Mouse (Mus musculus) CD4-positive, CD25-positive, alpha-beta regulatory T cell, adult 4 months (primary cell): Measurements from ENCODE around the gene Lbx2. TPM values are rescaled to one million over a fixed set of nuclear protein-coding genes. Genes with fewer than 3 reads are reported as not detected.
A peak's percentile ranks its signal among the peaks of the same experiment; 100 is the strongest.

ENCODE experiments used
- ATAC-seq: one replicate; pipeline ENCODE4 v1.8.0; 2017
- polyA plus RNA-seq, 2 experiments: library from polyadenylated mRNA; unstranded; fragments of 100-300 nt; shearing (Covaris generic); gene quantifications; one replicate each; pipeline ENCODE4 v1.2.1; 2017

Gene Lbx2
- polyA plus RNA-seq: not detected

GRCm38 (mm10) chr6:83086121-83087035, at the start of gene Lbx2:
Gene Lbx2, plus strand, starts transcription at chr6:83086367.
- peak; percentile 66 for ATAC-seq

GRCm38 (mm10) chr6:83037188-83037587, 49.0 kb upstream of the Lbx2 start:
- no peak for ATAC-seq

GRCm38 (mm10) chr6:83038496-83039012, 47.6 kb upstream of the Lbx2 start:
- peak; percentile 94 for ATAC-seq

GRCm38 (mm10) chr6:83040601-83041000, 45.6 kb upstream of the Lbx2 start:
- ATAC-seq: no peak

DNA sequence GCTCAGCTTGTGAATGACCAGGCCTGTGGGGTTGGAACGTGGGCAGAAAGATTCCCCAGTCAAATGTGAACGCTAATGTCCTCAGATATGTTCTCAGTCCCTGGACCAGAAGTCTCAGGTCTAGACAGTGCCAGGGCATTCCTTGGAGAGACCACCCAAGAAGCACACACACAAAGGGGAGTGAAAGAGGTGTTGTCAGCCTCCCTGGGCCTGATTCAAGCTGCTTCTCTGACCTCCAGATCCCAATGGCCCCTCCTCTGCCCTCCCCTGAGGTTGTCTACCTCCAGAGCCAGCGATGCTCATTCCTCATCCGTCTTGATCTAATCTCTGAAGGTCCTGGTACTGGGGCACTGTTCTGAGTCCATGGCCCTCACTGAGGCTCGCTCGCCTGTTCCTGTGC, 42.6 kb upstream of the Lbx2 start:
- ATAC-seq: no peak

DNA sequence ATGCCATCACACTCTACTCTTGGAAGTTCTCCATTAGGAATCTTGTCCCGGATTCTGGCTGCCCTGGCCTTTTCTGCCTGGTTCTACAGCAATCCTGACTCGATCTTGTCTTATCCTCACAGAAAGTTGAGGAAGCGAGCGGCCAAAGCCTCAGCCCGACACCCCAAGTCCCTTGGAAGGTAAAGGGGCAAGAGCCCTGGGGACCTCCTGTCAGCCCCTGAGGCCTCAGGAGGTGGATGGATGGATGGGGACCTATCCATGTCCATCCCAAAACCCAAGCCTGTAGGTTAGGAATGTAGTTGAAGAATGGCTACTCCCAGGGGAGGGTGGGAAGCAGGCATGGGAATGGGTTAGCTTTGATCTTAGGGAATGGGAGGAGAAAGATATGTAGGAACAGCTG, 42.2 kb upstream of the Lbx2 start:
- ATAC-seq: no peak

DNA sequence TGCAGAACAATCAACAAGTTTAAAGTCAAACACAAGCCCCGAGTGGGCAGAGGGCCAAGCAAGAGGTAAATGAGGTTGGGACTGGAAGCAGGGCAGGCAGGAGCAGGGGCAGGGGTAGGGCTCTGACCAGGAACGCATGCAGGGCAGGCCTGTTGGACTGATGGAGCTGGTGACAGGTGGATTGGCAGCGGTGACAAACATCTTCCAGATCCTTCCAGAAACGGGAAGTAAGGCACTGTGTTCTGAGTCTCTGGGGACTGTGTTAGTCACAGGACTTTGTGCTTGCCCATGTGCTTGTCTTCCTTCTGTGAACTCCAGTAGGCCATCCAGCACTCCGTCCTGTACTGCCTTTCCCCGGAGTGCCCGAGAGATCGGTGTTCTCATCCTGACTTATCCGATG, 41.4 kb upstream of the Lbx2 start:
- ATAC-seq: no peak

GRCm38 (mm10) chr6:83049367-83049766, 36.8 kb upstream of the Lbx2 start:
- ATAC-seq: no peak

- peak; percentile 27 for ATAC-seq
Measured at GRCm38 (mm10) chr6:83053136-83053960, 32.8 kb upstream of the Lbx2 start.

DNA sequence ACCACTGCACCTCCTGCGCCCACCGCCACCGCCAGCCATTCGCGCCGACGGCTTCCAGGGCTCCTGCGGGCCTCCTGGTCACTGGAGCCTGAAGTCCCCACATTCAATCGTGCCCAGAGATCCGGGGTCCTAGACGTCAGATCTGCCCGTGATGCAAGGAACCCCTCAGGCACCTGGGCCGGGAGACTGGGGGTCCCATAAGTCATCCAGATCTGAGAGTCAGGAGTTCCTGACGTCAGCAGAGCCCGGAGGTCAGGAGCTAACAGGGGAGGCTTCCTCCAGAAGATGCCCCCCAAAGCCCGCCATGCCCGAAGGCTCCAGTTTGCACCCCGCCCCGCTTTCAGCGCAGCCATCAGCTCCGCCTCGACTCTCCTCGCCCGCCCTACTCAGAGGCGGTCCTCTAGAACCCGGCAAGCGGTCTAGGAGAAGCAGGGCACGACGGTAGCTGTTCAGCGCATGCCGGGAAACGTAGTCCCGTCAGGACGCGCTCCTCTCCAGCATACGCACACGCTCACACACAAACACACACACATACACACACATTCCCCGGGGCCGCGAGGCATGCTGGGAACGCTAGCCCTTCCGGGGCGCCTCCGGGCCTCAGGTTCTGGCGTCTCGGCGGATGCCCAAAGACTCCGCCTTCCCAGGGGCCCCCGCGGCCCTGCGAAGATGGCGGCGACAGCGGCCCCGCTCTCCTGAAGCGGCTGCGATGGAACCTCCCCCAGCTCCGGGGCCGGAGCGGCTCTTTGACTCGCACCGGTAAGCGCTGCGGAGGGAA, 31.9 kb upstream of the Lbx2 start, which contains the start of gene Aup1:
Gene Aup1 (plus strand): TSS at position 448 of the 778 bp plus-strand sequence.
- ATAC-seq: peak; percentile 92

DNA sequence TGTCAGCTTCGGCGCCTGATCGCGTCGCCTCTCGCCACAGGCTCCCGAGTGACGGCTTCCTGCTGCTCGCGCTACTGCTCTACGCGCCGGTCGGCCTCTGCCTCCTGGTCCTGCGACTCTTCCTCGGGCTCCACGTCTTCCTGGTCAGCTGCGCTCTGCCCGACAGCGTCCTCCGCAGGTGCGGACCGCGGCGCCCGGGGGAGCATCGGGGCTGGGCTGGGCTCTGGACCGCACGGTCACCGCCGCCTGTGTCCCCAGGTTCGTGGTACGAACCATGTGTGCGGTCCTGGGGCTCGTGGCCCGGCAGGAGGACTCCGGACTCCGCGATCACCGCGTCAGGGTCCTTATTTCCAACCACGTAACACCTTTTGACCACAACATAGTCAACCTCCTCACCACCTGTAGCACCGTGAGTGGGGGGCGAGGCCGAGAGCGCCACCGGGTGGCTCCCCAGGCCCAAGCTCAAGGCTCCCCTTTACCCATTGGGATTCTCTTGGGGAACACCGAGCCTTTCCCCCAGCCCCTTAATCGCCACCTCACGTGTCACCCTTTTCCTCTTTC, 31.2 kb upstream of the Lbx2 start, which contains the start of gene Htra2:
Gene Htra2 (minus strand): TSS at position 403 of the 561 bp plus-strand sequence.
- ATAC-seq: peak; percentile 30

DNA sequence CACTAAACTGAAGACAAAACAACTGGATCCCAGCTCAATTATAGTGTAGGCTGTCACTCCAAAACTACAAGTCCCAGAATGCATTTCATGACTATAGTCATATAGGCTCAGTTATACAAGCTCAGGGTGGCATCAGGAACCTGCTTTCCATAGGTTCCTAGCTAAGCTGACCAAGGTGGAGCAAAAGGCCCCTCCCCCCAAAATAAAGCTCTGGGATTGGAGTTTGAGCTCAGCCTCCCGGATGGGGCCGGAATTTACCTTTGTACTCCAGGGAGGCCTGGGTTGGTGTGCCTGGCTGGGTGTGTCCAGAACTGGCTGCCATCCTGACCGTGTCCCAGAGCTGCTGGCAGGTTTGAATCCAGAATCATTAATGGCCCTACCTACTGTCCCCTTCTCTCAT, 28.4 kb upstream of the Lbx2 start, which contains the start of gene Dqx1:
Gene Dqx1 (plus strand): TSS at position 55 of the 400 bp plus-strand sequence.
- no peak for ATAC-seq

DNA sequence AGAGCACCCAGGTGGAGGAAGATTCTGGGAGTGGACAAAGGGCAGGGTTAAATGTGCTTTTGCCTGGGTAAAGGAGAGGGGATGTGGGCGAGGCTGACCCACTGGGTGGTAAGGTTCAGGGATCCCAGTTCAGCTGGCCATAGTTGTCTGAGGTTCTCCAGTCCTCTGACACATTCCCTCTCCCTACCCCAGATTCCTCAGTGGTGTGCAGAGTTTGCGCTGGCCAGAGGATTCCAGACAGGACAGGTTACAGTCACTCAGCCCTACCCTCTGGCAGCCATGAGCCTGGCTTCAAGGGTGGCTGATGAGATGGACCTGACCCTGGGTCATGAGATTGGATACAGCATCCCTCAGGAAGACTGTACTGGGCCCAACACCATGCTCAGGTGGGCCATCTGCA, 27.4 kb upstream of the Lbx2 start:
- no peak for ATAC-seq

GRCm38 (mm10) chr6:83065995-83066394, 20.2 kb upstream of the Lbx2 start:
- peak; percentile 48 for ATAC-seq

DNA sequence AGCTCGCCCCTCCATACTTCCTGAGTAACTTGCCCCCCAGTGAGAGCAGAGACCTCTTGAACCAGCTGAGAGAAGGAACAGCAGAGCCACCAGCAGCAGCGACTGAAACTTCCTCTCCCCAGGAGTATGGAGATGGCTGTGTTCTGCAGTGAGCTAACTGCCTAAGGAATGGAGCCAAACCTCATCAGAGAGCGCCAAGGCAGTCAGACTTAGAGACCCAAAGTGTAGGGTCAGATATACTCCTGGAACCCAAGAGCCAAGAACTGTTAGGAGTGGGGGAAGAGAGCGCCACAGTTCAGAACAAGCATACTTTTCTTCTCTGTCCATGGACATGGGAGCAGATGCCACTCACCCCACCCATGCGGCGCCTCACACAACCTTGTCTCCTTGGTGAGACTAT, 19.7 kb upstream of the Lbx2 start:
- no peak for ATAC-seq

- no peak for ATAC-seq
Measured at GRCm38 (mm10) chr6:83068221-83068620, 17.9 kb upstream of the Lbx2 start.

GRCm38 (mm10) chr6:83068706-83069487, 17.3 kb upstream of the Lbx2 start:
- ATAC-seq: no peak

- no peak for ATAC-seq
Measured at GRCm38 (mm10) chr6:83069488-83070246, 16.5 kb upstream of the Lbx2 start.

DNA sequence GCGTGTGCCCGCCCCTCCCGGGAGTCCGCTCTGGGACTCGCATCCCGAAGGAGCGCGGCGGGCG, 16.1 kb upstream of the Lbx2 start, which contains the start of gene Tlx2:
Gene Tlx2 (minus strand): TSS at position 47 of the 64 bp plus-strand sequence.
- no peak for ATAC-seq

DNA sequence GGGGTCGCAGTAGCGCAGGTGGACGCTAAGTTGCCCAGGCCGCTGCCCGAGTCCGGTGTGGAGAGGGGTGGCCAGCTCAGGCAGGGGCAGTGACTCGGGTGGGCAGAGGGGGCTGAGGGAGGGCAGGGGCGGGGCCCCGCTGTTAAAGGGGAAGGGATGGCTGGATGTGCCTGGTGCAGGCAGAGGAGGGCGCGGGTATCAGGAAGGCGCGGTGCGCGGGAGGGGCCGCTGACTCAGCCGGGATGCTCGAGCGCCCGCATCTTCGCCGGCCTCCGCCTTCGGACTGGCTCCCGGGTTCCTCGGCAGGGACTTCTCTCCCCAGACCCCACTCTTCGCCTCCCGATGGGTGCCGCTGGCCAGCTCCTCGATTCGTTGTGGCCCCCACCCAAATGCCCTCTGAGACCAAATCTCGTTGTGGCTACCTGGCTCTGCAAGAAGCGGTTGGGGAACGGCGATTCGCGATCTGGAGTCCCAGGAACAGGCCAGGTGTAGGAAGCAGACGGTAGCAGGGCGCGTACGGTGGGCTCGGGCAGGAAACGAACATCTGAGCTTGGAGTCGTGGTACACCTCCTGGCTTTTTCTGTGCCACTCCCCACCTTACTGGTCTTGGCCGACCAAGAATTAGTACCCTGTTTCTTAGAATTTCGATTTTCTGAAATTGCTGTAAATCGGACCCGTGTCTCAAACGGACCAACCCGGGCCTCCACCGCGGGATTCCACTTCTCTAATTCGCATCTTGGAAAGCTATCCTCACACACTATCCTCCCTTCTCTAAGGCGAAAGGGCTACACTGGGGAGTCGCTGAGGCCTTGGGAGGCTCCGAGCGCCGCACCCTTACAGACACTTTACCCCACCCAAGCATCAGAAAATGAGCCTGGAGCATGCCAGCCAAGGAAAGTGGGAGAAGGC, 15.6 kb upstream of the Lbx2 start:
- ATAC-seq: no peak
